Mouse (Mus musculus): ENCODE results near the gene Alg9.

- TF ChIP-seq POLR2A (IDR thresholded peaks at IDR 0.05; ENCODE audit: low read depth, low read length) (no peak), CTCF (IDR thresholded peaks at IDR 0.05; ENCODE audit: extremely low read depth, insufficient read length, insufficient replicate concordance, low read depth, low read length) (no peak)
These were observed 20.9 kb upstream of the Alg9 start for GRCm38 (mm10) chr9:50753947-50754346.
